8 mouse cellular contexts compared by ENCODE assay signal in genomic region chr4:57275116-57275743, GRCm38 (mm10). TPM values are rescaled to one million over a fixed set of nuclear protein-coding genes. Genes with fewer than 3 reads are reported as not detected.
DNase-seq lines count a peak whose midpoint lies in the region; ATAC-seq and TF ChIP-seq lines count a peak whose summit lies in the region.

No protein-coding gene starts in this region.

- H3K27me3 ChIP-seq in heart, embryonic 10.5 days (ENCODE audit: insufficient read depth, poor library complexity, severe bottlenecking), result 0 out of 2 replicates have a peak, but pooled peaks cover 8% of the 10 kb centered on the region
- no peaks in the 10 kb centered on the region for H3K27me3 ChIP-seq in lung, embryonic 14.5 days (ENCODE audit: insufficient read depth, low read length)

- H3K9me3 ChIP-seq in heart, embryonic 10.5 days, result no peaks in the 10 kb centered on the region
- no peaks in the 10 kb centered on the region for H3K9me3 ChIP-seq in lung, embryonic 14.5 days (ENCODE audit: low read depth, low read length)

- H3K4me1 ChIP-seq in heart, embryonic 10.5 days, result peaks cover 18% of the 10 kb centered on the region; the same call in 1 of the 2 replicates
- no peaks in the 10 kb centered on the region for H3K4me1 ChIP-seq in lung, embryonic 14.5 days (ENCODE audit: insufficient read depth)

- peak; percentile 95 for TF ChIP-seq CTCF in lung, embryonic 14.5 days (IDR thresholded peaks at IDR 0.05; ENCODE audit: low read depth)

- no peak for ATAC-seq in lung, embryonic 14.5 days (ENCODE audit: insufficient read depth)

- H3K4me3 ChIP-seq in heart, embryonic 10.5 days, result no peak overlapping the region
- H3K4me3 ChIP-seq in lung, embryonic 14.5 days (ENCODE audit: low read depth, low read length), result no peak overlapping the region

- H3K4me2 ChIP-seq in lung, embryonic 14.5 days, result no peak overlapping the region

- peak; percentile 24 to 40 for DNase-seq in CD8-positive naive resting alpha-beta T cell, adult 2 months (ENCODE audit: low read depth in 2 of 2, low spot score in 2 of 2)
- peak; percentile 58 for DNase-seq in adrenal gland, adult 8-10 months
- DNase-seq in embryo, embryonic 11 days, result peak; percentile 83
- DNase-seq in heart, embryonic 10.5 days (ENCODE audit: low spot score), result peak; percentile 84
- peak; percentile 79 for DNase-seq in kidney, postnatal 10 days
- peak; percentile 86 for DNase-seq in lung, embryonic 14.5 days
- peak; percentile 68 for DNase-seq in ovary, postnatal 14 days (ENCODE audit: low spot score)
- peak; percentile 44 to 46 for DNase-seq in thymus, postnatal 36 days

- 13% methylated on average over 8 of the region's 8 CpGs for WGBS in heart, embryonic 10.5 days
- 3% methylated on average over 8 of the region's 8 CpGs for WGBS in lung, embryonic 14.5 days

- H3K9ac ChIP-seq in lung, embryonic 14.5 days, result no peak overlapping the region

- H3K36me3 ChIP-seq in heart, embryonic 10.5 days, result no peaks in the 10 kb centered on the region
- no peaks in the 10 kb centered on the region for H3K36me3 ChIP-seq in lung, embryonic 14.5 days (ENCODE audit: insufficient read depth)

- no peak overlapping the region for H3K27ac ChIP-seq in heart, embryonic 10.5 days
- no peak overlapping the region for H3K27ac ChIP-seq in lung, embryonic 14.5 days (ENCODE audit: low read depth)

RNA-seq across cellular contexts. Expression of gene Ptpn3, which starts 26.4 kb away (rescaled TPM):
- total RNA-seq in adrenal gland, adult 8-10 months (2022), result 10 to 100 TPM; 31.1 to 57.6 (median 40.2) TPM
- polyA plus RNA-seq in heart, embryonic 10.5 days (2016; fragmentation: Nextera tagmentation; extraction: Ambion mirVana), result 0.90 and 1.7 TPM in 2 replicates
- 4.4 and 4.9 TPM in 2 replicates for polyA plus RNA-seq in lung, embryonic 14.5 days (2014; fragmentation: Nextera tagmentation; extraction: Ambion mirVana)

Comparison
In these comparisons a context has a peak if more than half of its experiments do, and no peak if none do; other contexts are left out.
1. DNase-seq: peak in every context shown above with its lines; median percentile 86 in lung, embryonic 14.5 days; 84 in heart, embryonic 10.5 days; 83 in embryo, embryonic 11 days; 79 in kidney, postnatal 10 days; 68 in ovary, postnatal 14 days; 58 in adrenal gland, adult 8-10 months; 45 in thymus, postnatal 36 days; 32 in CD8-positive naive resting alpha-beta T cell, adult 2 months.